Comparison of ENCODE assay signal across 31 mouse cellular contexts in genomic region chr5:92985391-92985790, GRCm38 (mm10). TPM values are rescaled to one million over a fixed set of nuclear protein-coding genes. Genes with fewer than 3 reads are reported as not detected.
DNase-seq lines count a peak whose midpoint lies in the region; ATAC-seq lines count a peak whose summit lies in the region.
"Had no signal": no experiment of that assay in that cellular context is flagged by ENCODE, and none has a peak within 500 bp of the region (broad histone marks: within the 10 kb centered on the region; RNA-seq: fewer than 3 reads in every experiment).

No protein-coding gene starts in this region.

- no peaks in the 10 kb centered on the region for H3K27me3 ChIP-seq in midbrain, embryonic 14.5 days (ENCODE audit: control insufficient read depth, insufficient read depth, low read length)
- H3K27me3 ChIP-seq: CH12.LX; heart, embryonic 13.5 days; limb, embryonic 15.5 days; lung, embryonic 15.5 days; midbrain, embryonic 13.5 days; neural tube, embryonic 15.5 days had no signal

- DNase-seq in 3T3-L1 (ENCODE audit: low read depth, low spot score): peak; percentile 33
- DNase-seq in NIH3T3 (ENCODE audit: low read depth): peak; percentile 49
- peak; percentile 64 for DNase-seq in large intestine, adult 2 months (ENCODE audit: low read depth, low spot score)
- DNase-seq in thymus, postnatal 10 days (ENCODE audit: low spot score in 2 of 2): no peak
- no peak for DNase-seq in spleen, postnatal 14 days (ENCODE audit: low spot score in 2 of 2)
- no peak for DNase-seq in midbrain, embryonic 14.5 days
- DNase-seq: adrenal gland, adult 8-10 months; cerebellum, adult 2 months; cerebellum, postnatal 14 days; gastrocnemius, adult 2 months; heart, postnatal 10 days; kidney, adult 11 months; kidney, postnatal 36 days; layer of hippocampus, postnatal 36 days; lung, postnatal 4 days; retina, postnatal 1 day; right cerebral cortex, postnatal 14 days; thymus, postnatal 14 days had no signal

- 0 out of 2 replicates have a peak, but pooled peaks cover 4% of the 10 kb centered on the region for H3K4me1 ChIP-seq in midbrain, embryonic 14.5 days (ENCODE audit: control insufficient read depth, insufficient read depth, low read length)
- H3K4me1 ChIP-seq: lung, embryonic 15.5 days had no signal

- no peak overlapping the region for H3K4me3 ChIP-seq in midbrain, embryonic 14.5 days (replicated peaks; ENCODE audit: low read depth, low read length)
- H3K4me3 ChIP-seq: erythroblast, embryonic 14.5 days; gastrocnemius, adult 2 months; heart, embryonic 13.5 days; limb, embryonic 10.5 days; limb, embryonic 15.5 days; lung, embryonic 15.5 days; midbrain, embryonic 13.5 days; neural tube, embryonic 15.5 days had no signal

- 43% methylated on average over 2 of the region's 2 CpGs for WGBS in large intestine, adult 2 months
- WGBS in midbrain, embryonic 14.5 days: 93% methylated on average over 2 of the region's 2 CpGs

- no peak overlapping the region for H3K4me2 ChIP-seq in midbrain, embryonic 14.5 days (ENCODE audit: low read length)
- H3K4me2 ChIP-seq: heart, embryonic 13.5 days; limb, embryonic 15.5 days; lung, embryonic 15.5 days; midbrain, embryonic 13.5 days; neural tube, embryonic 15.5 days had no signal

- H3K27ac ChIP-seq in midbrain, embryonic 14.5 days (replicated peaks; ENCODE audit: low read depth, low read length): no peak overlapping the region
- H3K27ac ChIP-seq: gastrocnemius, adult 2 months; heart, embryonic 13.5 days; hindbrain, postnatal 0 days; limb, embryonic 15.5 days; lung, embryonic 15.5 days; midbrain, embryonic 13.5 days; neural tube, embryonic 15.5 days had no signal

- ATAC-seq in megakaryocyte progenitor cell, adult 5-6 weeks (replicated peaks; ENCODE audit: poor library complexity): peak; percentile 29; the same call in 1 of the 2 replicates
- ATAC-seq in midbrain, embryonic 14.5 days (ENCODE audit: low FRiP score, low TSS enrichment): no peak
- ATAC-seq: forebrain, embryonic 16.5 days; hindbrain, postnatal 0 days; midbrain, embryonic 13.5 days had no signal

- no peak overlapping the region for H3K9ac ChIP-seq in midbrain, embryonic 14.5 days (replicated peaks; ENCODE audit: low read length)
- H3K9ac ChIP-seq: heart, embryonic 13.5 days; limb, embryonic 15.5 days; lung, embryonic 15.5 days; midbrain, embryonic 13.5 days; neural tube, embryonic 15.5 days had no signal

- H3K9me3 ChIP-seq in midbrain, embryonic 14.5 days (ENCODE audit: control insufficient read depth, low read length): no peaks in the 10 kb centered on the region
- H3K9me3 ChIP-seq: heart, embryonic 13.5 days; limb, embryonic 10.5 days; limb, embryonic 15.5 days; lung, embryonic 15.5 days; neural tube, embryonic 15.5 days had no signal

- no peaks in the 10 kb centered on the region for H3K36me3 ChIP-seq in midbrain, embryonic 14.5 days (ENCODE audit: control insufficient read depth, insufficient read depth, low read length)
- H3K36me3 ChIP-seq: heart, embryonic 13.5 days; limb, embryonic 10.5 days; limb, embryonic 15.5 days; lung, embryonic 15.5 days; midbrain, embryonic 13.5 days; neural tube, embryonic 15.5 days had no signal

RNA-seq across cellular contexts. Expression of gene Sowahb, which starts 59.4 kb away (rescaled TPM):
- polyA plus RNA-seq in large intestine, adult 2 months (2012; rRNA removed): 15.6 and 22.2 TPM in 2 replicates
- total RNA-seq in megakaryocyte progenitor cell, adult 5-6 weeks (2015): not detected in 2 replicates
- total RNA-seq in megakaryocyte progenitor cell, adult 5-6 weeks (2017): not detected in 2 replicates
- polyA plus RNA-seq in midbrain, embryonic 14.5 days (2014; fragmentation: Nextera tagmentation; extraction: Ambion mirVana): 0.09 TPM in 1 of 2 replicates, not detected in the other
- total RNA-seq: CH12.LX; gastrocnemius, adult 2 months; megakaryocyte-erythroid progenitor cell, adult 5-6 weeks had no signal
- polyA plus RNA-seq: forebrain, embryonic 16.5 days; heart, embryonic 13.5 days; midbrain, embryonic 13.5 days; neural tube, embryonic 15.5 days; testis, adult 2 months had no signal

Comparison
In these comparisons a context has a peak if more than half of its experiments do, and no peak if none do; other contexts are left out.
1. DNase-seq: peak in 3T3-L1 (single experiment), NIH3T3 (single experiment) and large intestine, adult 2 months (single experiment); none in thymus, postnatal 10 days (0 of 2), spleen, postnatal 14 days (0 of 2) and midbrain, embryonic 14.5 days (single experiment).
2. RNA of gene Sowahb, which starts 59.4 kb away (polyA plus RNA-seq): 15.6 to 22.2 TPM in large intestine, adult 2 months; 0.09 TPM in midbrain, embryonic 14.5 days; every median in the first group is over 10 times any median in the second.